In the genomic region with DNA sequence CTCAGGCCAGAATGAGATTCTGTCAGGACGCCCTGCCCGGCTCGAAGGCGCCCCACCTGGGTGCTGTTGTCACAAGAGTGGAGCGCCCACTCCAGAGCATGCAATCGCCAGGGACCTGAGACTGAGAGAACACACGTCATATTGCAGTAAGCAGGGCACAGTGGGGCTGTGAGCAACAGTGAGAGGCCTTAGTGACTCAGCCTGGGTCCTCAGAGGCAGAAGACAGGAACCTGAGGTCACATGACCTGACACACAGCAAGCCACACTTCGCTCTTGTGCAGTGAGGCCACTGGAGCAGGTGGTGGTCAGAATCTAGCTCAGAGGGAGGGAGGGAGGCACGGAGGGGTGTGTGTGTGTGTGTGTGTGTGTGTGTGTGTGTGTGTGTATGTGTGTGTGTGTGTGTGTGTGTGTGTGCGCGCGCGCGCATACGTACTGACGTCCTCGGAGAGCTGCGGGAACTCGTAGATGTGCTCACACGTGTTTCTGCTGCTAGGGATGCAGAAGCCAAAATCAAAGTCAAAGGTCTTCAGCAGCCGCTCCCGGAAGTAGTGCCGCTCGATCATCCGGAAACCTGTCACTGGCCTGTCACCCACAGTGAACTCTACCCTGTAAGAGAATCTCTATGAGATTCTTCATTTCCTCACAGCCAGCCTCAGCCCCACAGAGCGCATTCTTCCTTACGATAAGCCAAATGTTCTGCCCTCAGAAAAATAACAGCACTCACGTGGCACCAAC, we compare ENCODE assay signal across 17 mouse cellular contexts. TPM values are rescaled to one million over a fixed set of nuclear protein-coding genes. Genes with fewer than 3 reads are reported as not detected.
DNase-seq lines count a peak whose midpoint lies in the region; ATAC-seq lines count a peak whose summit lies in the region.
"Had no signal": no experiment of that assay in that cellular context is flagged by ENCODE, and none has a peak within 500 bp of the region (broad histone marks: within the 10 kb centered on the region; RNA-seq: fewer than 3 reads in every experiment).

No protein-coding gene starts in this region.

- peaks cover 26% of the 10 kb centered on the region for H3K4me1 ChIP-seq in neural tube, embryonic 15.5 days
- 0 out of 2 replicates have a peak, but pooled peaks cover 11% of the 10 kb centered on the region for H3K4me1 ChIP-seq in stomach, embryonic 16.5 days (ENCODE audit: control insufficient read depth, insufficient read depth, low read length)

- no peak overlapping the region; the same call in 1 of the 2 replicates for H3K9ac ChIP-seq in neural tube, embryonic 15.5 days (replicated peaks)
- no peak overlapping the region for H3K9ac ChIP-seq in stomach, embryonic 16.5 days (ENCODE audit: low read length)
- H3K9ac ChIP-seq: intestine, embryonic 15.5 days; liver, embryonic 13.5 days had no signal

- WGBS in neural tube, embryonic 15.5 days, result 91% methylated on average over 28 of the region's 28 CpGs
- 87% methylated on average over 28 of the region's 28 CpGs for WGBS in stomach, embryonic 16.5 days

- H3K9me3 ChIP-seq in neural tube, embryonic 15.5 days (replicated peaks), result no peaks in the 10 kb centered on the region
- no peaks in the 10 kb centered on the region for H3K9me3 ChIP-seq in stomach, embryonic 16.5 days (replicated peaks; ENCODE audit: control insufficient read depth, low read length)
- H3K9me3 ChIP-seq: intestine, embryonic 15.5 days; liver, embryonic 13.5 days had no signal

- H3K36me3 ChIP-seq in neural tube, embryonic 15.5 days, result peaks cover 56% of the 10 kb centered on the region
- H3K36me3 ChIP-seq in stomach, embryonic 16.5 days (ENCODE audit: control insufficient read depth, insufficient read depth, low read length), result peaks cover 3% of the 10 kb centered on the region; the same call in 1 of the 2 replicates

- no peak for ATAC-seq in neural tube, embryonic 15.5 days (ENCODE audit: low FRiP score)
- ATAC-seq in stomach, embryonic 16.5 days (ENCODE audit: insufficient read depth, low FRiP score), result peak; percentile 43; the same call in 1 of the 2 replicates
- ATAC-seq: intestine, embryonic 15.5 days had no signal

- no peaks in the 10 kb centered on the region for H3K27me3 ChIP-seq in neural tube, embryonic 15.5 days (replicated peaks)
- no peaks in the 10 kb centered on the region for H3K27me3 ChIP-seq in stomach, embryonic 16.5 days (ENCODE audit: control insufficient read depth, insufficient read depth, low read length)
- H3K27me3 ChIP-seq: intestine, embryonic 15.5 days; liver, embryonic 13.5 days had no signal

- no peak overlapping the region for H3K4me2 ChIP-seq in neural tube, embryonic 15.5 days
- H3K4me2 ChIP-seq in stomach, embryonic 16.5 days (ENCODE audit: low read depth, low read length), result no peak overlapping the region
- H3K4me2 ChIP-seq: intestine, embryonic 15.5 days; liver, embryonic 13.5 days had no signal

- 0 out of 2 replicates have a peak overlapping the region, but pooled peaks have one; percentile 14 for H3K27ac ChIP-seq in neural tube, embryonic 15.5 days (replicated peaks)
- H3K27ac ChIP-seq in stomach, embryonic 16.5 days (ENCODE audit: low read length), result no peak overlapping the region
- H3K27ac ChIP-seq: heart, adult 2 months; intestine, embryonic 15.5 days; liver, embryonic 13.5 days had no signal

- H3K4me3 ChIP-seq in neural tube, embryonic 15.5 days (replicated peaks), result no peak overlapping the region
- no peak overlapping the region for H3K4me3 ChIP-seq in stomach, embryonic 16.5 days (replicated peaks; ENCODE audit: low read length)
- H3K4me3 ChIP-seq: heart, adult 2 months; intestine, embryonic 15.5 days; liver, embryonic 13.5 days had no signal

- peak; percentile 45 for DNase-seq in cerebellum, adult 9-10 months
- DNase-seq in cerebellum, adult 8-10 months, result no peak
- no peak for DNase-seq in neural tube, embryonic 10.5 days (ENCODE audit: extremely low spot score, low spot score)
- DNase-seq in brain, adult 2 months (ENCODE audit: low read depth, low spot score), result peak; percentile 43
- DNase-seq in heart, adult 9 months (ENCODE audit: low spot score in 2 of 2), result no peak
- no peak for DNase-seq in adrenal gland, adult 2 months
- DNase-seq: adrenal gland, postnatal 14 days; cerebellum, adult 11 months; heart, postnatal 14 days; liver, embryonic 13.5 days; lung, postnatal 36 days; right cerebral cortex, postnatal 25 days had no signal

RNA-seq across cellular contexts. Expression of a gene that starts 7.6 kb away (rescaled TPM):
- 22.2 and 35.9 TPM in 2 replicates for polyA plus RNA-seq in neural tube, embryonic 15.5 days (2015; fragmentation: Nextera tagmentation; extraction: Ambion mirVana)
- 50.8 and 53.3 TPM in 2 replicates for polyA plus RNA-seq in stomach, embryonic 16.5 days (2015; fragmentation: Nextera tagmentation; extraction: Ambion mirVana)
- total RNA-seq in adrenal gland, adult 2 months (2021), result 100 to 1,000 TPM; 181 to 208 TPM
- polyA plus RNA-seq in adrenal gland, adult 2 months (2012; rRNA removed), result 279 and 310 TPM in 2 replicates

RNA-seq across cellular contexts. Expression of a gene that starts 8.0 kb away (rescaled TPM):
- polyA plus RNA-seq in neural tube, embryonic 15.5 days (2015; fragmentation: Nextera tagmentation; extraction: Ambion mirVana), result 31.1 and 31.8 TPM in 2 replicates
- 22.2 and 25.4 TPM in 2 replicates for polyA plus RNA-seq in stomach, embryonic 16.5 days (2015; fragmentation: Nextera tagmentation; extraction: Ambion mirVana)
- total RNA-seq in adrenal gland, adult 2 months (2021), result 10 to 100 TPM; 32.0 to 44.8 TPM
- 37.5 and 39.2 TPM in 2 replicates for polyA plus RNA-seq in adrenal gland, adult 2 months (2012; rRNA removed)

RNA-seq across cellular contexts. Expression of a gene that starts 28.6 kb away (rescaled TPM):
- polyA plus RNA-seq in neural tube, embryonic 15.5 days (2015; fragmentation: Nextera tagmentation; extraction: Ambion mirVana), result 36.7 and 40.5 TPM in 2 replicates
- 20.2 and 27.8 TPM in 2 replicates for polyA plus RNA-seq in stomach, embryonic 16.5 days (2015; fragmentation: Nextera tagmentation; extraction: Ambion mirVana)
- not detected for total RNA-seq in adrenal gland, adult 2 months (2021)
- polyA plus RNA-seq in adrenal gland, adult 2 months (2012; rRNA removed), result not detected in 2 replicates
- total RNA-seq: adrenal gland, postnatal 14 days; heart, adult 2 months; heart, postnatal 14 days; left cerebral cortex, postnatal 25 days had no signal
- polyA plus RNA-seq: heart, adult 2 months had no signal

RNA-seq across cellular contexts. Expression of a gene that starts 31.2 kb away (rescaled TPM):
- 34.3 and 40.4 TPM in 2 replicates for polyA plus RNA-seq in neural tube, embryonic 15.5 days (2015; fragmentation: Nextera tagmentation; extraction: Ambion mirVana)
- polyA plus RNA-seq in stomach, embryonic 16.5 days (2015; fragmentation: Nextera tagmentation; extraction: Ambion mirVana), result 66.2 and 68.8 TPM in 2 replicates
- total RNA-seq in adrenal gland, adult 2 months (2021), result 100 to 1,000 TPM; 165 to 185 TPM
- polyA plus RNA-seq in adrenal gland, adult 2 months (2012; rRNA removed), result 74.7 and 96.9 TPM in 2 replicates

Comparison
In these comparisons a context has a peak if more than half of its experiments do, and no peak if none do; other contexts are left out.
1. DNase-seq: peak in cerebellum, adult 9-10 months (single experiment) and brain, adult 2 months (single experiment); none in cerebellum, adult 8-10 months (single experiment), neural tube, embryonic 10.5 days (single experiment), heart, adult 9 months (0 of 2) and adrenal gland, adult 2 months (single experiment).
2. RNA of a gene that starts 28.6 kb away (polyA plus RNA-seq): 36.7 to 40.5 TPM in neural tube, embryonic 15.5 days and 20.2 to 27.8 TPM in stomach, embryonic 16.5 days; not detected in adrenal gland, adult 2 months; every median in the first group is over 10 times any median in the second.